Mouse (Mus musculus) erythroblast, embryonic 14.5 days (primary cell): ENCODE measurements around the gene Banf2.

ENCODE experiments used
- GATA1 ChIP-seq: IDR thresholded peaks from 2 replicates; pipeline ENCODE4 v1.6.1; 2012; ENCODE audit warnings: low read length, inconsistent platforms, mixed read lengths
- TAL1 ChIP-seq: IDR thresholded peaks from 3 replicates; pipeline ENCODE4 v1.6.1; 2012; ENCODE audit warnings: low read length, inconsistent platforms, mixed read lengths

DNA sequence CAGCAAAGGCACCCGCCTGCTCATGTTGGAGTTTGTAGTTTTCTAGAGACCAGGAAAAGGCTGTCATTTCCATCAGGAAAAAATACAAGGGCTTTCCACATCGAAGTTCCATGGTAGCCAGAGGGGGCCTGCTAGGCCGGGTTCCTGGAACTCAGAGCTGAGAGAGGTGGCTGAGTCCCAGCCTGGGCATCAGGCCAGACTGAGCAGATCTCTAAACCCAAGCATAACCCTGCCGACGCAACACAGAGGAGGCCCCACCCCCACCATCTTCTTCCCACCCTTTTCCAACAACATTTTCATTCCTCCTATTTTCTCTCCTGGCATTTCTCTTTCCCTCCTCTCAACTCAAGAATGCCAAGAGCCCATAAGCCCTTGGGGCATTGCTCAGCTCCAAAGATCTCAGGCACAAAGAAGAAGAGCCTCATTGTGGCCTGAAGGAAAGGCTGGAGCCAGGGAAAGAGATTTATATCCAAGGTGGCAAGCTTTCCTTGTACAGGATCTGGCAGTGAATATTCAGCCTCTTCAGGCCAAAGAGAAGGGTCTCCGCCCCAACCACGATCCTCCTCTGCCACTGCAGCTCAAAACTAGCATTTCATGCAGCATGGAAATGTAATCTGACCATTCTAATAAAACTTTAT lies 87.4 kb downstream of the Banf2 start:
- TF ChIP-seq TAL1 (no peak), GATA1 (no peak)
